Mouse (Mus musculus) lung, postnatal 36 days (tissue): ENCODE data around the gene Atp1a4.

Experiments
- DNase-seq: peaks from one replicate; pipeline ENCODE4 v3.0.0; 2022; ENCODE audit warnings: mixed read lengths

The Atp1a4 gene

DNA sequence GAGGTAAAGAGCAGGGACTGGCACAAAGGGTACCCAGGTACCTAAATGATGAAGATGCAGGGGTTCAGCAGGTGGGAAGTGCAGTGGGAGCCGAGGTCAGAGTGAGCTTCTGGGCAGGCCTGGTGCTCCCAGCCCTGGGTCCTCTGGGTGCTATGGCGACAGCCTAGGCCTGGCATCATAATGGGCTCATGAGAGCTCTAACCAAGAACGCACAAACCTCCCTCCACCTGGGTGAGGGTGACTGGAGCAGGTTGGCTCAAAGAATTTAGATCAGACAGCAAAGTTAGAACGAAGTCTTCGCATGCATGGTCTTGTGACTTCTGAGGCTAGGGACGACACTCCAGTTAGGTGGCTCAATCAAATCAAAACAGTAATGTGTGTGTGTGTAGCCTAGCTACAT lies at the start of gene Atp1a4:
Atp1a4 (minus strand) TSS at position 101 of the 400 bp plus-strand sequence.
- no peak for DNase-seq

DNA sequence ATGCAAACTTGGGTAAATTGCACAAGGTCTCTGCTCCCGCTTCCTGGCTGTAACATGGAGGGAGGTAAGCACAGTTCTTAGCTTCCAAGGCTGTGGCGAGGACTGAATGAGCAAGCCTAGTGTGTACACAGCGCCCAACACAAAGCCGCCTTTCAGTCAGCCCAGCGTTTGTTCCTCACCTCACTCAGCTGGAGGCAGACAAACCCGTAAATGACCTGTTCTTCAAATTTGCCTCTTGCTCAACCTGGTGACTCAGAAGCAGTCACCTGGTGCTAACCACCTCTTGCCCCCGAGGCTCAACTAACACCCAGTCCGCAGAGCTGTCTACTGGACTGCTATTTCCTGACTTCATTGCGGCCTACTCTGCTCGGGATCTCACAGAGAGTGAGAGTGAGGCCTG lies 49.7 kb upstream of the Atp1a4 start:
- DNase-seq: peak; percentile 59

DNA sequence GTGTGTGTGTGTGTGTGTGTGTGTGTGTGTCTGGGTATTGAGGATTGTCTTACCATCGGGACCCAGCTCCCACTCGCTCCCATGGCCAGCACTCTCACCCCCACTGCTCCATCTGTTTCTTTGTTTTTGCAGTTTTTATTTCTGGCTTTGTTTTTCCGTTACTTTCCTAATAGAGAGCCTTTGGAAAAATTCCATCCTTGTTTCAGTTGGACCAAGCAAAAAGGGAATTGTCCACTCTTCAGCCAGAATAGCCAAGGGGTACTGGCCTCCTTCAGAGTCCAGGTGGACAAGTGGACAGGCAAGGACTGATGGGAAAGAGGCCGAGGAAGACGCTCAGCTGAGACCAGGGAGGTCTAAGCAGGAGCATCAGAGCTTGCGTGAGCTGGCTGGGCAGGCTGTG lies 48.7 kb upstream of the Atp1a4 start:
- DNase-seq: no peak

DNA sequence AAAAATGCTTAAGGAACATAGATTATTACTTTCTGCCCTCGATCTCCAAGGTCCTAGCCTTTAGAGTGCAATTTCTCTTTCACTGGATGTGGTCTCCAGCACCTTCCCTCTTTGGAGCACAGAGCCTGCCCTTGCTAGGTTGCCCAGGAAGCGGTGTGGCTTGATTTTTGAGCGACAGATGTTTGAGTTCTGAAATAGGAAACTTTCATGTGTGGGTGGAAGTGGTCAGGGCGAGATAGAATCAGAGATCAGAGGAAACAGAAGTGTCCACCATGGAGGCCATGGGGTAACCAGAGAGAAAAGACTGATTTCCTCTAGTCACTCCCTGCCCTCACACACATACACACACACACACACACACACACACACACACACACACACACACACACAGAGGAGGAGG lies 48.0 kb upstream of the Atp1a4 start:
- DNase-seq: no peak

DNA sequence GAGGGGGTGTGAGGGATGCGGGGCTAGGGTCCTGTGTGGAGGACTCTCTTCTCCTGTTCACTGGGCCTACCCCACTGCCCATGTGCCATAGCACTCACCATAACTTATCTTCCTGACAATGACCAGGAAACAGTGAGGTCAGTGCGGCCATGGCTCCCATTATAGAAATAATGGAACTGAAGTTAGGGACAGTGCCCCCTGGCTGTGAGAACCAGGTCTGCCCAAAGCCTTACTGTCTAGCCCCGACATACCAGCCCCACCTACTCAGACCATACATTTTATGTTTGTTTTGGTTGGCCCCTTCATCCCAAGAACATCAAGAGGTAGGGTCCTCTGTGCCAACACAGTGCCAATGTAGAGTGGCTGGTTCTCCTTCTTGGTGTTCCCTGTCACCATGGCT lies 47.4 kb upstream of the Atp1a4 start:
- no peak for DNase-seq

DNA sequence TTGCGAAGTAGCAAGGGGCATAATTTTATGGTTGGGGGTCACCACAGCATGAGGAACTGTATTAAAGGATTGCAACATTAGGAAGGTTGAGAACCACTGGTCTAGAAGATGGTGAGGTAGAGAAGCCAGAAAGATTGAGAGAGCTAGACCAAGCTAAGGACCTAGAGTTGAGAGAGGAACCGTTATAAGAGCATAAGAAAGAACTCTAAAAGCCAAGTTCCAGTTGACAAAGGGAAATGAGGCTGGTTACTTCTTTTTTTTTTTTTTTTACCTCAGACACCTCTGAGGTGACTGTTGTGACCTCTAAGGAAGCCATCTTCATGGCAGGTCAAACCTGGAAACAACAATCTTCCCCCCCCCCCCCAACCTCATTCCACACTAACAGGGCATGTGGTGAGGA lies 46.9 kb upstream of the Atp1a4 start:
- no peak for DNase-seq

DNA sequence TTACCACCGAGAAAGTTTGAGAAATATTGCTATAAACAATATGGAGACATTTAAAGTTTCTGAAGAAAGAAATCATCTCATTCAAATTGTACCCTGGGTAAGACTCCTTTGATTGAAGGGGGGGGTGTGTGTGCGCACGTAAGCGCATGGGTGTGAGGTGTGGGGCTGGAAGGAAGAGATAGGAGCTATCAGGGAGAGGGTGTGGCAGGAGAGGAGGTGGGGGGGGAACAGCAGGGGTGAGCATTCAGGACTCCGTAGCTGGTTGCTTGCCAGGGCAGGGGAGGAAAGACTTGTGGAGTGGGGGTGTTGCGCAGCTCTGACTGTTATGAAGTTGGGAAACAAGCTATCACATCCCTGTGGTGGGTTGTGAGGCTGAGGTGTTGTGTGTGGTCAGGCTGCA lies 46.2 kb upstream of the Atp1a4 start:
- no peak for DNase-seq

DNA sequence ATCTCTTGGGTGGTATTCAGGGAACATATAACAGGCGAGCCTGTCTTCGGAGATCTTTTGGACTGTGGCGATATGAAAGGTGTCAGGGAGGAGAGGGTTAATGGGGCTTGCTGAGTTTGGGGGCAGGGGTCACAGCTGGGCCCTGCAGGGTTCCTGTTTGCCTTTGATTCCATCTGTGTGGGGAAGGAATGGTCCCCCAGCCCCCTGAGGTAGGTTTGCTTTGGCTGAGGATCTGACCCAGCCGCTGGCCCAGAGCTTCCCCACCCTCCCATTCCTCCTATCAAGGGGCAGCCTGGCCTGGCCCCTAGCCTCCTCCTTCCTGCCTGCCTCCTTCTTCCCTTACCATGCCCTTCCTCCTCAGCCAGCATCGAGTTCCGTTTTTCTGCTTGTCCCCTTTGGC lies 44.6 kb upstream of the Atp1a4 start:
- DNase-seq: no peak

DNA sequence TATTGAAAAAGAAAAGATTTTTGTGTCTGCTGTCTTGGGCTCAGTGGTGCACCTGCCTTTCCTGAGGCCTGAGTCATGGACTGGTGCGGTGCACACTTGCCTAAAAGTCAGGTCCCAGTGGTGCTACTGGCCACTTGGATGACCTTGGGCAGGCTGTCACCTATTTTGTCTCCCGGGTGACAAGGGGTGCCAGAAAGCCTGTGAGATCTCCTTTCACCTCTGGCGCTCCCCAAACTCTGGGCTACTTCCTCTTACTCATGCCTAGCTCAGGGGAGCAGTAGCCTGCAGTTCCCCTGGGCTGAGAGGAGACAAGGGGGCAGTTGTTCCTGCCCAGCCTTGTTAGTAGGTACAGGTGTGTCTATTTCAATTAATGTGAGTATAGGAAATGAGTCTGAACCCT lies 44.1 kb upstream of the Atp1a4 start:
- DNase-seq: no peak

DNA sequence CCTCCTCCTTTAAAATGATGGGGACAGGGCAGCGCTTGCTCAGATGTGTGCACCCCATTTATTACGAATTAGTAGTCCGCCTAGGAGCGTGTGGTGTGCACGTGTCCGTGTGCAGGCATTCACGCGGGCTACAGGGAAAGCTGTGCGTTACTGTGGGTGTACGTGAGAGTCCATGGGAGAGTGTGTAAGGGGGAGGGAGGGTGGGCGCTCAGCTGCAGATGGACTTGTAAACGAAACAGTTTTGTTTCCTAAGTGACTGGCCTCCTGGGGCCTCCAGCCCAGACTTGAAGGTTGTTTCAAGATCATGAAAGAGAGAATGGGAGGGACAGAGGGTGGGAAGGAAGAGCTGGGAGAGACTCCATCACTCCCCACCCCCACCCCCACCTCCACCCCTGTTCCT lies 43.0 kb upstream of the Atp1a4 start:
- DNase-seq: no peak

DNA sequence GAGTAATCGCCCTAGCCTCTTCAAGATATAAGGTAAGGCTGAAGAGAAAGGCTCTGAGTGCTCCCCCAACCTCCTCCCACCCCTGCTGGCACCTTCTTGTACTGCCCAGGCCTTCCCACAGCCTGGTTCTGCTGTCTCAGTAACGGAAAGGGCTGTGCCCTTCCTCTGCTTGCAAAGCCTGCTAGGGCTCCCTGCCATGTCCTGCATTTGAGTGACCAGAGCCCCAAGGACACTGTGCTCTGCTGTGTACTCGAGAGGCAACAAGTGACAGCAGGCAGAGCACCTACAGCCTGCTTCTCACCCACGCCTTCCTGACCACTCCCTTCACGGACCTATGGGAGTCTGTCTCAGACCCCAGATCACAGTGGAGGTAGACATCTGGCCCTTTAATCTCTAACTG lies 42.0 kb upstream of the Atp1a4 start:
- DNase-seq: no peak

DNA sequence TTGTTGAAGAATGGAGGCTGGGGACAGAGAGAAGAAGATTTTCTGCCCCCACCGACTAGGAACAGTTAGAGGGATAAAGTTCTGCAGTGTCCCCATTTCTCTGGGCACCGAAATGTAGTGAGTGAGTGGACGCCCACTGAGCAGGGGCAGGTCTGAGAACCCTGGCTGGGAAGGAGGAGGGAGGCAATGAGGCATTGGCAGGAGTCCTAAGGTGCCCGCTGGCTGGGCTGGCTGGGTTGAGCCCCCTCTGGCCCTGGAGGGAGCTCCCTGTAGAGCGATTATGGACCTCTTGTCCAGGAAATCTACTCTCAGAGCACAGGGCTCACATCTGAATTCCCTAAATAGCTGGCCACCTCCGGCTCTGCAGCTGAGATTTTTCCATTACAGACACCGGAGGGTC lies 41.3 kb upstream of the Atp1a4 start:
- DNase-seq: no peak

DNA sequence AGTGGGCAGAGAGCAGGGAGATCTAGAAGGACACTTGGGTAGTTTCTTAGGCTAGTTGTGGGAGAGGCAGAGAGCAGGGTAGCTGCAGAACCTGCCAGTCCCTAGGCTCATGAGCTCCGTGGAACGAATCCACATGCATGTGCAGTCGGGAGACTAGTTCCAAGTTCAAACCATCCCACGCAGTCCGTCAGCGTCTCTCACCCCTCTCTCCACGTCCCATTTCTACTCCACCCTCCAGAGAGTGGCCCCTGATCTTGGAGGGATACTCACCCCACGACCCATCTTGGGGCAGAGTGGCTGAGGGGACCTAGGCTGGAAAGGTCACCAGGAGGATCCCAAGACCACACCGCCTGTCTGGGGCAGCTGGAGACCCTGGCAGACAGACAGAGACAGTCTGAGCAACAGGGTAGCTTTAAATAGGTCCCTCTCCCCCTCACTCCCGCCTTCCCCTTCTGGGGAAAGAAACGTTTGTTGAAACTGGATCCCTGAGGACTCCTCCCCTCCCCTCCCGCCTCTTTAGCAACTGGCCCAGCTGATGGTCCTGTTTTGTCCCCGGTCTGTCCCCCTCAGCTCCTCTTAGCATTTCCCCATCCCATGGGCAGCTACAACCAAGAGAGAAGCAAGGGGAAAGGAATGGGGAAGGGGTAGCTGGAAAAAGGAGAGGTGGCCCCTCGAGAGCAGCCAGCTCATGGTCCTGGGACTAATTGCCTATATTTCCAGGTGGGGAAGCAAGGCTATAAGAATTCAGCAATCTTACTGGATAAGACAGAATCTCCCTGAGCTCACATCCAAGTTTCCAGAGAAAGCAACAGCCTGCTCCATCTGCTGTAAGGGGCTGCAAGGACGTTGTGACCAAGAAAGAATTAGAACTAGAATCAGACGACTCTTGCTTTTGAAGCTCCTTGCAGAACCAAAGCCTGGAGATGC lies 39.7 kb upstream of the Atp1a4 start, which contains the start of gene Atp1a2:
Atp1a2 (minus strand) TSS at position 454 of the 927 bp plus-strand sequence.
- DNase-seq: peak; percentile 56

DNA sequence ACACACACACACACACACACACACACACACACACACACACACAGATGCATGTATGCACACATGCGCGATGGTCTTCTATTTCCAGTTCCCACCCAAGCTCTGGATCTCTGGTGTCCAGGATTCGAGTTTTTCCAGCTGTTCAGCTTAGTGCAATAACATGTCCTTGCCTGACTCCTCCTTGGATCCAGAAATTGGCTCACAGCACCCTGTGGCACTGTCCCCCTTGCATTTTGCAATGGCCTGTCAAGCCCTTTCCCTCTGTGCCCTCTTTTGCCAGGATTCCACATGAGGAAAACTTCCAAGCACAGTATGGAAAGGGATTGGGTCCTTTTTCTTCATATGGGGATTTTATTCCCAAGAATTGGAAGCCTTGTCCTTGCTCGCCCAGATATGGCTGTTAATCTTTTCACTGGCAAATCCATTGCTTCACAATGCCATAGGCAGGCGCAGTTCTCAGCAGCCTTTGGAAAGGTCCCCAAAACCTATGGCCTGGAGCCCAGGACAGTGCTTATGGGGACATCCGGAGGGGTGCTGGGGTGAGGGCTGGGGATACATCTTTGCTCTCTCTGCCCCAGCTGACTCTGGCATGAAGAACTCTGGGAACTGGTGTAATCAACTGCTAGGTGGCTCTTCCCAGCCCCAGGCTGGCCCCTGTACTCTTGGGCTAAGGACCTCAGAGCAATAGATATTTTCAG lies 38.7 kb upstream of the Atp1a4 start:
- DNase-seq: peak; percentile 53

DNA sequence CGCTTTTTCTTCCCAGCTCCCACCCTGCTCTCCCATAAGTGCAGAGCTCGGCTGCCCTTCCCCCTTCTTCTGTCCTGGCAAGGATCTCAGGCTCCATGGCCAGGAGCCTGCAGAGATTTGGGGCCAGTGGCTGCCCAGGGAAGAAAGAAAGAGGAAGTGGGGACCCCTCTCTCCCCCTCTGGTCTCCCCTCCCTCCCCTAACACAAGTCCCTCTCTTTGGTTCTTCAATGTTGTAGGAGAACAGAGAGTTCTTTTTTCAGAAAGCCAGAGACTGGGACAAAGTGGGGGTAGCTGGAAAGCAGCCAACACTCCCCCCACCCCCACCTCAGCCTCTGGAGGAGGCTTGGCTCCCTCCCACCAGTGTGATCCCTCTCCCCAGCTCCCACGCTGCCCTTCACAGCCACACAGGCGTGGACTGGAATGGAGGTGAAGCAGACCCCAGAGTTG lies 37.6 kb upstream of the Atp1a4 start:
- DNase-seq: no peak

DNA sequence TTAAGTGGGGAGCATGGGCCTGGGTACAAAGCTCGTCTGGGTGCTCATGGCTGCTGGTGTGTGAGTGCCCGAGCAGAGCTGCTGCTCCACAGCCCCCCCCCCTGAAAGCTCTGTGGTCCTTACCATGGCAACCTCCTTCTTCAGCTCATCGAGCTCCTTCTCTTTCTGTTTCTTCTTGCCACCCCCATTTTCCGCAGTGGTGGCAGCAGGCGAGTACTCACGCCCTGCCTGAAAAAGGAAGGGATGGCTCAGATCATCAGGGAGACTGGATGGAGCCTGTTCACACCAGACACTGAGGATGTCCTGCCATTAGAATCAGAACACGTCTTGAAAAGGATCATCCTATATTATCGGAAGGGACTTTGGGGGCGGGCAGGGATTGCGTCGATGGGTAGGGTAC lies 35.2 kb upstream of the Atp1a4 start:
- no peak for DNase-seq

DNA sequence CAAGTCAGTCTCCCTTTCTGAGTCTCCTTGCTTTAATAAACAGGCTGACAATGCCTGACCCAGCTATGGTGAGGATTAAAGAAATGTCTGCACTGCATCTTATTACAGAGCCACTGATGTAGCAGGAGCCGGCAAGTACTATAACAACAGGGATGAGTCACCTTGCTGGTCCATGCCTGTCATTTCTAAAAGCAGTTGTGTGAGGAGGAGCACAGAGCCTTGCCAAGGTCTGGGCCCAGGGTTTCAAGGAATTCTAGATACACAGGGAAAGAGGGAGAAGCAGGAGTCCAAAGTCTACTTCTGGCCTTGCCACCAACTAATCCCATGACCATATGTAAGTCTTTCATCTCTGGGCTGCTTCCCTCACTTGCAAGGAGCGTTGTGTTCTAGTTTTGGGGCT lies 34.7 kb upstream of the Atp1a4 start:
- DNase-seq: no peak

DNA sequence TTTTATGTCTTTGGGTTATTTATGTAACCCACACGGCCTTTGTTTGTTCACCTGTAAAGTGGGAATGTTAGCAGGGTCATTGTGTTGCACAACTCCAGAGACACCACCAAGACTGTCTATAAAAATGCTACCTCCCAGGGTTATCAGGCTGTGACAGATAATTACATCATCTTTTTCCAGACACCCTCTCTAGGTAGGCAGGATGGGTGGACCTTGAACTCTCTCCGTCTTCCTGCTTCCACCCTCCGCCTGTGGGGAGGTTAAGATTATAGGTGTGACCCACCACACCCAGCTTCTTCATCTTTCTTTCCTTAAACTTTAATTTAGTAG lies 31.4 kb upstream of the Atp1a4 start:
- DNase-seq: no peak

DNA sequence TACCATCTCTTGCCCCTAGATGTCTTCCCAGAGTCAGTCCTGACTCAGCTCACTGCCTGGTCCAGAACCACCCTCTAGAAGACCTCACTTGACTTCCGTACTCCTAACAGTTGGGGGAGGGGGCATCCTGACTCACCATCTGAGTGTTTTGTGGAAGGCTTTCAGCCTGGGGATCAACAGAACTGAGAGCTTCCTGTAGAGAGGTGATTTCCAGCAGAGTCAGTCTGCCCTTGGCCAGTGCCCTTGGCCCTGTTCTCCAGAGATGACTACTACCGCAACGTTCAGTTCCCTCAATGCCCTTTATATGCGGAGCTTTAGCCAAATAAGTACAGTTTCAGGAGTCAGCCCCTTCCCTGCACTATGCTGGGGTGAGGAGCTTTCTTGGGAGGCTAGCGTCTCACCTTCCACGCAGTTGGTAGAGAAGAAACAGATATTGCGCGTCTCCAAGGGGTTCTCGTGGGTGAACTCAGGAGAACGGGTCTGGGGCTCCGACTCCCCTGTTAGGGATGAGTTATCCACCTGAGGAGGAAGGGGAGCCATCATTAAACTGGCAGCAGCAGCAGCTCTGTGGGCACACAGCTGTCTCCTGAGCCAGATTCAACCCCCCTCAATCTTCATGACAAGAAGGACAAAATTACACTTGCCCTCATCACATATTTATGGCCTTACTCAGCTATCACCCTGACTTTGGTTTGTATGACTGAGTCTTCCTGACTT lies 30.8 kb upstream of the Atp1a4 start:
- DNase-seq: no peak

DNA sequence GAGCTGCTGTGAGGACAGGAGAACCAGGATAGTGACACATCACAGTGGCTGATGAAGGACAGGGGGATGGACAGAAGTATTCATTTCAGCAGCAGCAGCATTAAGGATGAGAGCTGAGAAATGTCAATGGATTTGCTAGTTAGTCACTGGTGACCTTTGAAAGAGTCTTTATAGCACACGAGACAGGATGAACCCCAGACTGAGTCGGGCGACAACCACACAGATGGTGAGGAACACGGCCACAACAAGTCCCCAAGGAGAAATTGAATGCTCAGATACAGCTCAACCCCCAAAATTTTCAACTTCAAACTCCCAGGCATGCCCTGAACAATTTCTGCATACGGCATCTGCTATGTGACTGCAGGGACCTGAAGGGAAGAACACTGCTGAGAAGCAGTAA lies 28.5 kb upstream of the Atp1a4 start:
- no peak for DNase-seq

DNA sequence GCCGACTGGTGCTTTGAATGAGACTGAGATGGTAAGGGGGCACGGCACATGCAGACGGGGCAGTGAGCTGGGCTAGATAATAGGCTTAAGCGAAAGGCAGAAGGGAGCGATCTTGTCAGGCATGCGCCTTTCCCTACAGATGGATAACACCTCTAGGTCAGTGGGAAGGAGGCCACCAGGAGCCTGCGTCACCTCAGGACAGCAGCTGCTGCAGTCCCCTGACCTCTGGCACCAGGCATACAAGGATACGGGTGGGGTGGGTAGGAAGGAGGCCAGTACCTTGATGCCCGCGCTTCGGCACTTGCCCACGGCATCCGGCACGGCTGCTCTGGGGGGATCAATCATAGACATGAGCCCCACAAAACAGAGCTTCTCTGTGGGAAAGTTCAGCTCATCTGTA lies 26.0 kb upstream of the Atp1a4 start:
- DNase-seq: no peak

DNA sequence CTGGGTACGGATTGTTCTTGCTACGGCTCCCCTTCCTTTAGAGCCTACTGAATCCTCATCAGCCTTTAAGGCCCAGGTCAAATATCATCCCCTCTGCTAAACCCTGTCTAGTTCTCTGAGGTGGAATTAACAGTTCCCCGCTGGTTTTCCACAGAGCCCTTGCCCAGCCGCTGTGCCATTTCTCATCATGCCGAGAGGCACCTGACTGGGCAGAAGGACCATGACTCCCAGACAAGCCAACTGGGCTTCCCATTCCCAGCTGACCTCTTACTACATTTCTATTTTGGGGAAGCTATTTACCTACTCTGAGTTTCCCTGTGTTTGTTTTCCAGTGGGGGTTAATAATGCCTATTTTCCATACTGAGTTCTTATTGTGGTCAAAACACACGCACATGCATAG lies 24.9 kb upstream of the Atp1a4 start:
- DNase-seq: no peak

DNA sequence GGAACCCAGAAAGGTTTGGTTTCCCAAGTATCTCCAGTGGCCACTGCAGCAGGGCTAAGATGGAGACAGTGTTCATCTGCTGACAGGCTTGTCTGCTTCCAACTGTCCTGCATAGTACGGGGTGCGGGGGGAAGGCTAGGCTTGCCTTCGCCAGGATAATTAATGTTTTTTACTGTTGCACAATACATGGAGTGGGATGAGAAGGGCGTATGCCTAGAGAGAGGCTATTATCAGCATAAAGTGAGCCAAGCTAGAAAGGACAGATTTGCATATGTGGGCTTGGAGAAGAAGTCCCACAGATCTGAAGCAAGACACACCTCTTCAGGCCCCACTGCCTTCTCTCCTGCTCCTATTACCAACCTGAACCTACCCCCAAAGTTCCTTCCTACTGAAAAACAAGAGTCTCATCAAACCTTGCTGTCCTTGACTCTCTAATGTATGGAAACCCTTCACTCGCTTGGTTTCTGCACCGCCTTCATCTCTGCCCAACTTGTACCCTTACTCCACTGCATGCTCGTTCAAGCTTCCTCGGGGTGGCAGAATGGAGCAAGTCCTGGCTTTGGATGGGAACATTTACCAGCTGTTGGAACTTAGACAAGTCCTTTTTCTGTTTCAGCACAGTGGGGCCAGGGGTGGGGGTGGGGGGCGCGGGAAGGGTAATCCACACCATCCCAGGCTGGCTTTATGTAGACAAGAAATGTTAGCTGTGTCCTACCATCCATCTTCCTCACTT lies 23.5 kb upstream of the Atp1a4 start:
- peak; percentile 44 for DNase-seq
